Mouse (Mus musculus): ENCODE measurements around the gene Galm.
"Not testable (repeated sequence)": the region's sequence is repeated elsewhere in the genome, so short reads cannot be mapped to it uniquely, and the experiment has no call there.

The Galm gene

DNA sequence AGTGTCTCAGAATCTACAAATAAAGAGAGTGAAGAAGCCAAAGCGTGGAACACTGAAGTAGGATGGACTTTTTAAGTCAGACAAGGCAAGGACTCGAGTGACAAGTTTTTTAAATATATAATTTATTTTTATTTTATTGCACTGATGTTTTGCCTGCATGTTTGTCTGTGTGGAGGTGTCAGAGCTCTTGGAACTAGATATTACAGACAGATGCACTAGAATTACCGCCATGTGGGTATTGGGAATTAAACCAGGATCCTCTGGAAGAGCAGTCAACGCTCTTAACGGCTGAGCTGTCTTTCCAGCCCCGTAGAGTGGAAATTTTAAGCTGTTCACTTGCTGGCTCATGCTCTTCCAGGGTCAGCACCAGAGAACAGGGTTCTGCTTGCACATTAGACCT lies 39.1 kb downstream of the Galm start:
- no peak for DNase-seq (ENCODE audit: low spot score)

GRCm38 (mm10) chr17:80167436-80167835 lies 40.2 kb downstream of the Galm start:
- DNase-seq (ENCODE audit: low spot score) = no peak

GRCm38 (mm10) chr17:80167851-80168251 lies 40.6 kb downstream of the Galm start:
- DNase-seq (ENCODE audit: low spot score) = no peak

DNA sequence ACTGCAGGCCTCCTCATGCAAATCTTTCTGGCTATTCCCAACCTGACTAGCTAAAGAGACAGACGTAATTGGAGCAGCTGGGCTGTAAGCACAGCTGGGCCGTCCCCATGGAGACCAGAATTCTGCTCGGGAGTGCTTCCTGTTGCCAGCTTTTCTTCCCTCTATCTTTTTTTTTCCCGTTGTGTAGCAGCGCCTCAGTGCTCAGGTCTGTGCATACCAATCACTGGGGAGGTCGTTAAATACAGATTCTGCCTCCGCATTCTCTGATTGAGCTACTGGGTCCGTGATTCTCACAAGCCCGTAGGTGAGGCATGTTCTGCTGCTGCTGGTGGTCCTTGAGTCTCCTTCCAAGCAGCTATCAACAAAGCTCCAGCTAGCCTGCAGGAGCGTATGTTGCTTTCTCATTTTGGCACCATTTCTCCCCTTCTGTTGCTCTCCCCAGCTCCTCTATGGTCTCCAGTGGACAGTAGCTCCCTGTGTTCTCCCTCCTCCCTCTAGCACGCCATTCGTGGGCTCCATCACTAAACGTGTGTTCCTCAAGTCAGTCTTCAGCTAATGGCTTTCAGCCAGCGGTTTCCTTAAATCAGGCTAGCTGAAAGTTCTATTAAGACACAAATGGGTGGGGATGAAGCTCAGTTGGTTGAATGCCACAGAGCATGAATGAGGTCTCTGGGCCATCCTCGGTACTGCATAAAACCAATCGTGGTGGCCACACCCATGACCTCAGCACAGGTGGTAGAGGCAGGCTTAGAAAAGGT lies 41.3 kb downstream of the Galm start:
- DNase-seq (ENCODE audit: low spot score) = peak; percentile 32

- no peak for DNase-seq (ENCODE audit: low spot score)
Measured at GRCm38 (mm10) chr17:80169792-80170191, 42.5 kb downstream of the Galm start.

DNA sequence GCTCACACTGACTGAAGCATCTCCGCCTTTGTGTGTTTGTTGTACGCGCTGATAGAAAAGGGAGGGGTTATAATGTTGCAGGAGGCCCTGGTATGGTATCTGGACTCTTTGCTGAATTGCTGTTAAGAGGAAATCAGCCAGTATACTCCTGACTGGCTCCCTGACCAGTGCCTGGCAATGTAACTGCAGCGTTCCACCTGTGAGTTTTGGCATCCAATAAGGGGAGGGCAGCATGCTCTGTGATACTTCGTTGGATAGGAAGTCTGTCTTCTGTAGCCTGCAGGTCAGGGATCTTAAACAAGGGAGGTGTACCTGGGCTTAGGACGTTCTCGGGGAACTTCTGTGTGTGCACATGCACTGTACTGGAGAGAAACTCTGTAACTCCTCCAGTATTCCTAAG lies 43.7 kb downstream of the Galm start:
- no peak for DNase-seq (ENCODE audit: low spot score)

DNA sequence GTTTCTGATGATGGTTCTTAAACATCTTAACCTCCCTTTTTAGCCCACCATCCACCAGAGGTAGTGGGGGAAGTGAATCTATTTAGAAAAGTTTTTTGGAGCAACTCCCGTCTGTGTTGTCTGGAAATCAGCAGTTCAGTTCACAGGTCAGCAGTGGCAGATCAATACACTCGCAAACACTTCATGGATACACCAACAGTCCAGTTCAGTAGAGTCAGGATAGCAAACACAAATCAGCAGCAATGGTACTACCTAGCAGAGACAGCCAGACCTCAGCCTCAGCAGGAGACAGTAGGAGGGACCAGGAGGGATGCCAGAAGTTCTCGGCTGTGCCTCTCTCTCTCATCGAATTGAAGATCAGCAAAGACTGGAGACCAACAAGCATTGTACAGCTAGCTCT lies 44.7 kb downstream of the Galm start:
- no peak for DNase-seq (ENCODE audit: low spot score)

DNA sequence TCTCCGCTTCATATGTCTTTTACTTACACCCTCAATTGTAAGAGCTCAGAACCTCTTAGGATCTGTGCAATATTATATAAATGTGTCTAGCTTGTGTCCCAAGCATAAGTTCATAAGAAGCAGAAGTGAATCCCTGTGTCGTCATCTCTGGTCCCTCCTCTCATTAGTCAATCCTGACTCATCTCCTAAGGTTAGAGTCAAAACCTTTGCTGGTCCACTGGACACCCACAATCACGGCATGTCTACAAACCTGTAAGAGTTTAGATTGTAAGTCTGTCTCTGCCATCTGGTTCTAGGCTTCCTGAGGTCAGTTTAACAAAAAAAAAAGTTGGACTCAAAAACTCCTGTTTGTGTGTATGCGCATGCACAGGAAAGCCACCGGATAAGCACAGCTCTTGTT lies 45.5 kb downstream of the Galm start:
- no peak for DNase-seq (ENCODE audit: low spot score)

DNA sequence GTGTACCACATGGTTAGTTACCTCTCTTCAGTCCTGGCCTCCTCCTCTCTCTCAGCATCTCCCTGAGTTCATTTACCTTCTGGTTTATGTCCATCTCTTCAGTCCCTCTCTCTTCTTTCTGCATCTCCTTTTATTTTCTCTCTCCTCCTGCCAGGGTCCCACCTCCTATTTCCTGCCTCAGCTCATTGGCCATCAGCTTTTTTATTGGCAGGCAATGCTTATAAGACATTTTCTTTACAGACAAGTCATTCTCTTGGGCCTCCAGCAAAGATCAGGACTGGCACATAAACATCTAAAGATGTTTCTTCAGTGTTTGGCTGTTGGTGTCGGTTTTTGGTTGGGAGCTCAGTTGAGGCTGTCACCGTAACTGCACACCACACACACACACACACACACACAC lies 46.4 kb downstream of the Galm start:
- no peak for DNase-seq (ENCODE audit: low spot score)

DNA sequence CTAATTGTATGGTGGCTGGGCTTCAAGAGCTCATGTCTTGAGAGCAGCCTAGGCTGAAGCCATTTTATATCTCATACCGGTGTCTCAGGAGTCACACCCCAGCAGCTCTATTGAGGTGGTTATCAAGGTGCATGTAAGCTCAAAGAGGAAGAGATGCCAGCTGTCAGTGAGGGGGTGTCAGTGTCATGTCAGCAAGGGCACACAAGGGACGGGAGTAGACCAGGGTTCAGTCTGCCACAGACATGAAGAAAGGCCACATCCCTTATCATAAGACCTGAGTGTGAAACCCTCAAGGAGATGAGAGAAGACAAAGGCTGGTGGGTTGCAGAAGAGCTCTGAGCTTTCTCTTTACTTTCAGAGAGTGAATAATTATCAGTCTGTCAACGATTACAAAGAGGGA lies 46.9 kb downstream of the Galm start:
- no peak for DNase-seq (ENCODE audit: low spot score)

DNA sequence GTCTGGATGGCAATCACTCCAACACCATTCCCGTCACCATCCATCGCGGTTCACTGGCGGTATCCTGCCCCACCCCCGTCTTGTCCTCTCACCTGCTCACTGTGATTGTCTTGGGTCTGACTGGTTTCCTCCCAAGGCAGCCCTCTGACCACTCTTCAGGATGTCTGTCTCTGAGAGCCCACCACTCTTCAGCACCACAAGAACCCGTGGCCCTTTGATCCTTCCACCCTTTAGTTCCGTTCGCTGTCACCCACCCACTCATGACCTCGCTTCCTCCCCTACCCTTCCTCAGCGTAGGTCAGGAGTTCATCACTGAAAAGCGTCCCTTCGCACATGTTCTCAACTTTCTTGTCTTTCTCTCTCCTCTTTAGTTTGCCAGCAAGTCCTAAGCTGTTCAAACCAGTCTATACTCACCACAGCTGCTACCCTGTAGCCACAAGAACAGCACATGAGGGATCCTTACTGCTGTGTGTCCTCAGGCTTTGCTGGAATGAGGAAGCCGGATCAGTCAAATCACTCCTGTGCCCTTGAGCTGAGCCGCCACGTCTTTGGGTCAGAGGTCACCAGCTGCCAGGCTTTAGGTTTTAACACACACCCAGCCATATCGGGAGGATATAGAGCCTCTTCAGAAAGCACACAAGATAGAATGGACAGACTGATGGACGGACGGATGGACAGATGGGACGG lies 47.6 kb downstream of the Galm start:
- no peak for DNase-seq (ENCODE audit: low spot score)

DNA sequence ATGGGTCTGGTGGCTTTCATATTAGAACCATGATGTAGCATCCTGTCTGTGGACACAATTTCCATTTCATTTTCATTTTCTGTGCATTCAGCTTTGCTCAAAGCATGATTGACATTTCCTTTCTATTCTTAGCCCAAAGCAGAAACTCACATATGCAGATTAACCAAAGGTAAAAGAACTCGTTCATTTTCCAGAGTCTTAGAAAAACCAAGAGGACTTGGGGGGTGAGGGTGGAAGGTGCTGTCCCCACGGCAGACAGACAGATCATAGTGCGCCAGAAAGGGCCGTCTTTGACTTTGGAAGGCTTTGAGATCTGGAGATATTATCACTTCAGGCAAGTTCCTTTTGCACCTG lies 48.1 kb downstream of the Galm start:
- no peak for DNase-seq (ENCODE audit: low spot score)

GRCm38 (mm10) chr17:80175966-80176365 lies 48.7 kb downstream of the Galm start:
- no peak for DNase-seq (ENCODE audit: low spot score)

- not testable (repeated sequence) for DNase-seq (ENCODE audit: low spot score)
Measured at GRCm38 (mm10) chr17:80178846-80179245, 51.6 kb downstream of the Galm start.

DNA sequence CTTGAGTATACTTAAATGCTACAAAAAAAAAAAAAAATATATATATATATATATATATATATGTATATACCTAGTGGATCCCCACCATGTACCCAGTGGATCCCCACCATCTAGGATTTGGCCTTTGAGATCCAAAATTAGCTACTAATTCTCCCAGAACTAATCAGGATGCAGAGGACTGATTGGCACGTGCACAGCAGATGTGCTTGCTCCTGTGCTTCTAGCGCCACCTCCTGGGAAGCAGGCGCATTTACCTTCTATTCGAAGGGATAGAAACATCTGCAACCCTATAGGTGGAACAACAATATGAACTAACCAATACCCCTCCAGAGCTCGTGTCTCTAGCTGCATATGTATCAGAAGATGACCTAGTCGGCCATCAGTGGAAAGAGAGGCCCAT lies 52.7 kb downstream of the Galm start:
- DNase-seq (ENCODE audit: low spot score) = peak; percentile 62

- DNase-seq (ENCODE audit: low spot score) = no peak
Measured at GRCm38 (mm10) chr17:80180468-80180867, 53.2 kb downstream of the Galm start.

GRCm38 (mm10) chr17:80183615-80184014 lies 56.3 kb downstream of the Galm start:
- no peak for DNase-seq (ENCODE audit: low spot score)

DNA sequence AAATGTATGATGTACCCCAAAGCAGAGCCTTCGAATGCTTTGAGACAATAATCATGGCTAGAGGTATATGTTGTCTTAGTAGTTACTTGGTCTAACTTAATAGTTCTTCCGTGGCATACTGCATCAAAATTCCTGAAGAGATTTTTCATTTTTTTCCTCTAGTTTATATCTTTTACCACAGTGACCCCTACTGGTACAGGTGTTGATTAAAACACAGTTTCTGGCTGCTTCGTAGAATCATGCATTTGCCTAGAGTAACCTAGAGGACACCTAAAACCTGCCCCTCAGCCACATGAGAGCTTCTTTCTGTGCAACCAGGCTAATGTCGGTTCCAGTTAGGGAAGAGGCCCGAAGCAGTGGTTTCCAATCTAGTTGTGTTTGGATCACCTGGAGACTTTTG lies 65.8 kb downstream of the Galm start:
- no peak for DNase-seq (ENCODE audit: low spot score)

DNA sequence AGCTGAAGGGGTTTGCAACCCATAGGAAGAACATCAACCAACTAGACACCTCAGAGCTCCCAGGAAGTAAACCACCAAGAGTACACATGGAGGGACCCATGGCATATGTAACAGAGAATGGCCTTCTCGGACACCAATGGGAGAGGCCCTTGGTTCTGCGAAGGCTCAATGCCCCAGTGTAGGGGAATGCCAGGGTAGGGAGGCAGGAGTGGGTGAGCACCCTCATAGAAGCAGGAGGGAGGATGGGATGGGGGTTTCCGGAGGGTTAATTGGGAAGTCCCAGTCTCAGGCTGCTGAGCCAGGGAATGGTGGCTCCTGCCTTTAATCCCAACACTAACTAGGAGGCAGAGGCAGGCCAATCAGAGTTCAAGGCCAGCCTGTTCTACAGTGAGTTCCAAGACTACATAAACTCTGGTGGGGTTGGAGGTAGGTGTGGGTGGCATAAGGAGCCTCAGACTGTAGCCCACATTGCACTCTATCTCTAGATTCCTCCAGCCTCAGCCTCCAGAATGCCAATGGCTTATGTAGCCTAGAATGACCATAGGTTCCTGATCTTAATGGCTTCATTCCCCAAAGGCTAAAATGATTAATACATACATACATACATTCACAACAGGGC lies 72.0 kb downstream of the Galm start:
- DNase-seq (ENCODE audit: low spot score) = no peak

DNA sequence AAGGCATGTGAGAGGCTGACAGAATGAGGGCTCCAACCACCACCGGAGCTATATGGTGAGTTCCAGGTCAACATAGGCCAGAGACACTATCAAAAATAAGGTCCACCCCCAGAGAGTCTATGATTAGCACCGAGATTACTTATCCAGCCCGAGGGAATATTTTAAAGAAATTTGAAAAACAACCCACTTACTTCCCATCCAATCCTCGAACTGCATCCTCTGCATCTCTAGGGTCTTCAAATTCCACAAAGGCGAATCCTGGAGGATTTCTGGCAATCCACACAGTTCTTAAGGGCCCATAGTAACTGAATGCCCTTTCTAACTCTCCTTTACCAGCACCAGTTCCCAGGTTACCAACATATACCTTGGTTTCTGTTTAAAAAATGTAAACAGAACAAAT lies 78.4 kb downstream of the Galm start:
- no peak for DNase-seq (ENCODE audit: low spot score)

DNA sequence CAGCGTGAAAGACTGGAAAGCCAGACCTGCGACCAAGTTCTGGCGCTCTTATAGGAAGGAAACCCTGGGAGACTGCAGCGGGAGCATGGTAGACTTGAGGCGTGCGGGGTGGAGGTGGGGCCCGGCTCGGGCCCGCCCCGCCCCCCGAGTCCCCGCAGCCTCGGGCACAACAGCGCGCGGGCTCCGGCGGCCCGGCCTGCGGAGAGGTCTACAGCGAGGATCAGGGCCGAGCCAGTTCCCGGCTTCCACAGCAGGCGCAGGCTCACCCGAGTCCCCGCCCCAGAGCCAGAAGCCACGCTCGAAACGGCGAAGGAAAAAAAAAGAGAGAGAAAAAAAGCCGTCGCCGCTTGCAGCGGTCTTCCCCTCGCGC lies 79.0 kb downstream of the Galm start:
- DNase-seq (ENCODE audit: low spot score) = no peak

GRCm38 (mm10) chr17:80206671-80207581 lies 79.7 kb downstream of the Galm start, which contains the start of the genes Srsf7 and Ttc39d:
Srsf7 (minus strand) TSS chr17:80207307.
Ttc39d (plus strand) TSS chr17:80207460.
- peak; percentile 99 for DNase-seq (ENCODE audit: low spot score)

Data from ovary, postnatal 36 days (tissue).